ENCODE assay signal across 8 mouse cellular contexts in genomic region chr3:97682159-97682502, GRCm38 (mm10). TPM values are rescaled to one million over a fixed set of nuclear protein-coding genes. Genes with fewer than 3 reads are reported as not detected.
A peak's percentile ranks its signal among the peaks of the same experiment; 100 is the strongest.
DNase-seq lines count a peak whose midpoint lies in the region; ATAC-seq and TF ChIP-seq lines count a peak whose summit lies in the region.

No protein-coding gene starts in this region.

- peak overlapping the region; percentile 49 for H3K4me3 ChIP-seq in heart, embryonic 15.5 days
- H3K4me3 ChIP-seq in MEL (ENCODE audit: control insufficient read depth in 1 of 2, insufficient read depth in 1 of 2, low read depth in 2 of 2, low read length in 2 of 2), result peak overlapping the region; percentile 67 to 80
- H3K4me3 ChIP-seq in hindbrain, embryonic 10.5 days, result peak overlapping the region; percentile 56

- H3K36me3 ChIP-seq in heart, embryonic 15.5 days, result no peaks in the 10 kb centered on the region
- peaks cover 0 to 5% of the 10 kb centered on the region in 2 experiments; a peak in 2 of 4 replicates for H3K36me3 ChIP-seq in MEL (ENCODE audit: control insufficient read depth in 1 of 2, insufficient read depth in 2 of 2, low read length in 2 of 2)
- H3K36me3 ChIP-seq in hindbrain, embryonic 10.5 days, result no peaks in the 10 kb centered on the region

- TF ChIP-seq CTCF in MEL (IDR thresholded peaks at IDR 0.05 in 2 of 3, conservative IDR thresholded peaks at IDR 0.05 in 1 of 3; ENCODE audit: control insufficient read depth in 1 of 3, insufficient read depth in 1 of 3, low read depth in 2 of 3, low read length in 3 of 3, poor library complexity in 1 of 3, severe bottlenecking in 1 of 3), result no peak

- 6% methylated on average over 11 of the region's 11 CpGs for WGBS in heart, embryonic 15.5 days
- under 1% methylated on average over 11 of the region's 11 CpGs for WGBS in hindbrain, embryonic 10.5 days

- no peaks in the 10 kb centered on the region; the same call in 1 of the 2 replicates for H3K79me2 ChIP-seq in MEL (ENCODE audit: control insufficient read depth, insufficient read depth, low read length, poor library complexity)

- H3K9me3 ChIP-seq in heart, embryonic 15.5 days (replicated peaks), result no peaks in the 10 kb centered on the region
- H3K9me3 ChIP-seq in MEL (replicated peaks; ENCODE audit: insufficient read depth, low read length), result no peaks in the 10 kb centered on the region
- H3K9me3 ChIP-seq in hindbrain, embryonic 10.5 days, result no peaks in the 10 kb centered on the region

- H3K27me3 ChIP-seq in heart, embryonic 15.5 days, result no peaks in the 10 kb centered on the region
- no peaks in the 10 kb centered on the region for H3K27me3 ChIP-seq in MEL (ENCODE audit: control insufficient read depth in 1 of 2, insufficient read depth in 2 of 2, low read length in 2 of 2)
- peaks cover 52% of the 10 kb centered on the region for H3K27me3 ChIP-seq in hindbrain, embryonic 10.5 days (ENCODE audit: insufficient read depth, poor library complexity, severe bottlenecking)

- H3K4me1 ChIP-seq in heart, embryonic 15.5 days (replicated peaks), result peaks cover 34% of the 10 kb centered on the region
- H3K4me1 ChIP-seq in MEL (ENCODE audit: control insufficient read depth in 1 of 2, insufficient read depth in 2 of 2, low read length in 2 of 2), result peaks cover 2 to 12% of the 10 kb centered on the region in 2 experiments; a peak in 3 of 4 replicates
- peaks cover 34% of the 10 kb centered on the region for H3K4me1 ChIP-seq in hindbrain, embryonic 10.5 days (replicated peaks)

- no peak for DNase-seq in heart, adult 11 months
- DNase-seq in MEL (ENCODE audit: low read depth, low spot score), result peak; percentile 86
- DNase-seq in hindbrain, embryonic 10.5 days (ENCODE audit: low spot score), result no peak
- DNase-seq in yolk sac, embryonic 10.5 days (ENCODE audit: low spot score), result no peak
- no peak for DNase-seq in adrenal gland, postnatal 36 days
- no peak for DNase-seq in thymus, postnatal 10 days (ENCODE audit: low spot score in 2 of 2)

- no peak overlapping the region for H3K27ac ChIP-seq in heart, embryonic 15.5 days
- peak overlapping the region; percentile 64 for H3K27ac ChIP-seq in MEL (ENCODE audit: control insufficient read depth, low read depth, low read length)
- H3K27ac ChIP-seq in hindbrain, embryonic 10.5 days, result no peak overlapping the region

- peak overlapping the region; percentile 82 for H3K4me2 ChIP-seq in heart, embryonic 15.5 days

- 0 out of 4 replicates have a peak, but pooled peaks of 1 of the 2 experiments have one; percentile 3 for TF ChIP-seq EP300 in MEL (IDR thresholded peaks at IDR 0.05; ENCODE audit: low read depth in 1 of 2, low read length in 2 of 2)

- ATAC-seq in heart, embryonic 15.5 days (replicated peaks; ENCODE audit: insufficient number of reproducible peaks, insufficient read depth, low FRiP score, low read depth), result no peak
- ATAC-seq in megakaryocyte-erythroid progenitor cell, adult 5-6 weeks (replicated peaks; ENCODE audit: low FRiP score, low TSS enrichment, poor library complexity, severe bottlenecking), result 0 out of 2 replicates have a peak, but pooled peaks have one; percentile 16

- TF ChIP-seq RAD21 in MEL (IDR thresholded peaks at IDR 0.05; ENCODE audit: low read depth, low read length), result no peak

- peak overlapping the region; percentile 9; the same call in 1 of the 2 replicates for H3K9ac ChIP-seq in heart, embryonic 15.5 days
- H3K9ac ChIP-seq in MEL (ENCODE audit: control insufficient read depth, low read depth, low read length, poor library complexity, severe bottlenecking), result peak overlapping the region; percentile 72

- no peak for TF ChIP-seq POLR2A in MEL (IDR thresholded peaks at IDR 0.05; ENCODE audit: control insufficient read depth in 1 of 2, insufficient read depth in 1 of 2, low read depth in 1 of 2, low read length in 2 of 2, poor library complexity in 1 of 2)

TF ChIP-seq in MEL, 35 proteins besides CTCF, POLR2A, EP300 and RAD21:
- 0 out of 2 replicates have a peak, but pooled peaks have one; percentile 2 for TF ChIP-seq ZKSCAN1 (IDR thresholded peaks at IDR 0.05; ENCODE audit: low read depth, low read length)
- TF ChIP-seq NELFE (IDR thresholded peaks at IDR 0.05; ENCODE audit: low read depth, low read length), result no peak
- TF ChIP-seq CHD2 (IDR thresholded peaks at IDR 0.05; ENCODE audit: low read length), result peak; percentile 48; the same call in 1 of the 2 replicates
- TF ChIP-seq ETS1 (IDR thresholded peaks at IDR 0.05; ENCODE audit: low read depth, low read length), result peak; percentile 8; the same call in 1 of the 2 replicates
- 0 out of 2 replicates have a peak, but pooled peaks have one; percentile 10 for TF ChIP-seq ZMIZ1 (IDR thresholded peaks at IDR 0.05; ENCODE audit: low read depth, low read length)
- TF ChIP-seq MAX (IDR thresholded peaks at IDR 0.05; ENCODE audit: low read length), result 0 out of 2 replicates have a peak, but pooled peaks have one; percentile 27
- TF ChIP-seq KAT2A (conservative IDR thresholded peaks at IDR 0.05; ENCODE audit: low read depth, low read length), result no peak

RNA-seq across cellular contexts. Expression of gene Gm17651, which starts 7.6 kb away (rescaled TPM):
- not detected in 2 replicates for polyA plus RNA-seq in heart, embryonic 15.5 days (2015; fragmentation: Nextera tagmentation; extraction: Ambion mirVana)
- total RNA-seq in MEL (2012; rRNA removed), result not detected in 2 replicates
- polyA plus RNA-seq in MEL (2012; ENCODE audit: insufficient read depth in 1 of 2, insufficient read length in 2 of 2, low read depth in 1 of 2, low replicate concordance in 2 of 2, missing spikeins in 1 of 2), result not detected
- not detected in 2 replicates for polyA plus RNA-seq in hindbrain, embryonic 10.5 days (2016; fragmentation: Nextera tagmentation; extraction: Ambion mirVana)
- not detected in 2 replicates for total RNA-seq in megakaryocyte-erythroid progenitor cell, adult 5-6 weeks (2014; fragmentation: Nextera tagmentation)
- total RNA-seq in megakaryocyte-erythroid progenitor cell, adult 5-6 weeks (2017), result not detected in 2 replicates
- total RNA-seq in adrenal gland, postnatal 36 days (2021), result not detected

RNA-seq across cellular contexts. Expression of gene Prkab2, which starts 24.1 kb away (rescaled TPM):
- polyA plus RNA-seq in heart, embryonic 15.5 days (2015; fragmentation: Nextera tagmentation; extraction: Ambion mirVana), result 14.0 and 15.5 TPM in 2 replicates
- 2.5 and 3.3 TPM in 2 replicates for total RNA-seq in MEL (2012; rRNA removed)
- 1 to 10 TPM in 1 of 2 experiments, not detected in 1; 7.0 TPM for polyA plus RNA-seq in MEL (2012; ENCODE audit: insufficient read depth in 1 of 2, insufficient read length in 2 of 2, low read depth in 1 of 2, low replicate concordance in 2 of 2, missing spikeins in 1 of 2)
- polyA plus RNA-seq in hindbrain, embryonic 10.5 days (2016; fragmentation: Nextera tagmentation; extraction: Ambion mirVana), result 6.4 and 7.4 TPM in 2 replicates
- 3.2 and 5.4 TPM in 2 replicates for total RNA-seq in megakaryocyte-erythroid progenitor cell, adult 5-6 weeks (2014; fragmentation: Nextera tagmentation)
- 1.6 and 1.9 TPM in 2 replicates for total RNA-seq in megakaryocyte-erythroid progenitor cell, adult 5-6 weeks (2017)
- total RNA-seq in adrenal gland, postnatal 36 days (2021), result 10 to 100 TPM in 1 of 2 experiments, 1 to 10 TPM in 1; 7.5 to 10.5 TPM

RNA-seq across cellular contexts. Expression of gene Fmo5, which starts 53.5 kb away (rescaled TPM):
- 4.1 and 5.5 TPM in 2 replicates for polyA plus RNA-seq in heart, embryonic 15.5 days (2015; fragmentation: Nextera tagmentation; extraction: Ambion mirVana)
- 0.12 and 0.16 TPM in 2 replicates for total RNA-seq in MEL (2012; rRNA removed)
- polyA plus RNA-seq in MEL (2012; ENCODE audit: insufficient read depth in 1 of 2, insufficient read length in 2 of 2, low read depth in 1 of 2, low replicate concordance in 2 of 2, missing spikeins in 1 of 2), result under 1 TPM in 1 of 2 experiments, not detected in 1; 0.39 TPM
- 0.50 and 0.76 TPM in 2 replicates for polyA plus RNA-seq in hindbrain, embryonic 10.5 days (2016; fragmentation: Nextera tagmentation; extraction: Ambion mirVana)
- 1.7 and 3.3 TPM in 2 replicates for total RNA-seq in megakaryocyte-erythroid progenitor cell, adult 5-6 weeks (2014; fragmentation: Nextera tagmentation)
- 1.5 and 2.0 TPM in 2 replicates for total RNA-seq in megakaryocyte-erythroid progenitor cell, adult 5-6 weeks (2017)
- total RNA-seq in adrenal gland, postnatal 36 days (2021), result 10 to 100 TPM in 1 of 2 experiments, 1 to 10 TPM in 1; 8.9 to 13.3 TPM
